Comparison of ENCODE assay signal across 11 mouse cellular contexts in the genomic region with DNA sequence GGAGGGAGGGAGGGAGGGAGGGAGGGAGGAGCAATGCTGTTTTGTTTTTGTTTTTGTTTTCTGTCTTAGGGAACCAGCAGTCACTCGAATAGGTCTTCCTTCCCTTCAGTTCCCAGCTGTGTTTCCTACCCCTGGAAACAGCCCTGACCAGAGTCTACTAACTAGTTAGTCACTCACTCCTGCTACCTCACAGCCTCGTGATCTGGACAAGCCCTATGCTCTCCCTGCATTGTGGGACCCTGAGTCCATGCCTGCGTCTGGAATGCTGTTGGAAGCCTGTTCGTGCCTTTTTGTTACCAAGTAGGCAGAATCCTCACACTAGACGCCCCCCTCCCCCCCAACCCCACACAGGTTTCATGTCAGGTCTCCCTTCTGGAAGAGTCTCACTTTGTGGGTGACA. TPM values are rescaled to one million over a fixed set of nuclear protein-coding genes. Genes with fewer than 3 reads are reported as not detected.
A peak's percentile ranks its signal among the peaks of the same experiment; 100 is the strongest.
DNase-seq lines count a peak whose midpoint lies in the region; ATAC-seq and TF ChIP-seq lines count a peak whose summit lies in the region.
"Had no signal": no experiment of that assay in that cellular context is flagged by ENCODE, and none has a peak within 500 bp of the region (broad histone marks: within the 10 kb centered on the region; RNA-seq: fewer than 3 reads in every experiment).

No protein-coding gene starts in this region.

- WGBS in forebrain, embryonic 15.5 days, result 40% methylated on average over 5 of the region's 5 CpGs
- whole genome bisulfite sequencing in forebrain, embryonic 11.5 days, result 48% methylated on average over 5 of the region's 5 CpGs
- 52% methylated on average over 5 of the region's 5 CpGs for WGBS in spleen, adult 2 months

- peak overlapping the region; percentile 29 for H3K27ac ChIP-seq in forebrain, embryonic 15.5 days (replicated peaks)
- no peak overlapping the region for H3K27ac ChIP-seq in forebrain, embryonic 11.5 days (ENCODE audit: low read depth, low read length)
- H3K27ac ChIP-seq in spleen, adult 2 months (ENCODE audit: insufficient read depth, low read length), result peak overlapping the region; percentile 93
- H3K27ac ChIP-seq: liver, embryonic 14.5 days had no signal

- no peak for DNase-seq in forebrain, embryonic 11.5 days (ENCODE audit: low spot score)
- DNase-seq in kidney, adult 18-20 months, result peak; percentile 38
- no peak for DNase-seq in kidney, postnatal 14 days
- DNase-seq in spleen, adult 2 months (ENCODE audit: low read depth in 1 of 2, low spot score in 2 of 2), result no peak
- no peak for DNase-seq in spleen, postnatal 36 days (ENCODE audit: low spot score in 2 of 2)
- no peak for DNase-seq in cerebellum, adult 9-11 months
- DNase-seq: gastrocnemius, postnatal 10 days had no signal

- TF ChIP-seq CTCF in spleen, adult 2 months (IDR thresholded peaks at IDR 0.05; ENCODE audit: extremely low read depth, insufficient read depth, insufficient read length, insufficient replicate concordance), result no peak

- H3K4me2 ChIP-seq in forebrain, embryonic 15.5 days (replicated peaks), result no peak overlapping the region
- H3K4me2 ChIP-seq in forebrain, embryonic 11.5 days (ENCODE audit: low read depth, low read length, severe bottlenecking), result no peak overlapping the region

- peaks cover 98% of the 10 kb centered on the region for H3K4me1 ChIP-seq in forebrain, embryonic 15.5 days
- H3K4me1 ChIP-seq in forebrain, embryonic 11.5 days (replicated peaks; ENCODE audit: control insufficient read depth, insufficient read depth, low read length), result peaks cover 33% of the 10 kb centered on the region
- peaks cover 81% of the 10 kb centered on the region for H3K4me1 ChIP-seq in spleen, adult 2 months (ENCODE audit: control insufficient read depth, insufficient read depth, insufficient read length)

- no peaks in the 10 kb centered on the region for H3K36me3 ChIP-seq in forebrain, embryonic 15.5 days
- no peaks in the 10 kb centered on the region for H3K36me3 ChIP-seq in forebrain, embryonic 11.5 days (ENCODE audit: control insufficient read depth, insufficient read depth, low read length)
- no peaks in the 10 kb centered on the region for H3K36me3 ChIP-seq in spleen, adult 2 months (ENCODE audit: control insufficient read depth, insufficient read depth, low read length)

- no peaks in the 10 kb centered on the region for H3K9me3 ChIP-seq in forebrain, embryonic 15.5 days
- no peaks in the 10 kb centered on the region for H3K9me3 ChIP-seq in forebrain, embryonic 11.5 days (ENCODE audit: control insufficient read depth, low read length)

- H3K27me3 ChIP-seq in forebrain, embryonic 15.5 days, result no peaks in the 10 kb centered on the region
- no peaks in the 10 kb centered on the region for H3K27me3 ChIP-seq in forebrain, embryonic 11.5 days (ENCODE audit: control insufficient read depth, insufficient read depth, low read length)
- no peaks in the 10 kb centered on the region for H3K27me3 ChIP-seq in spleen, adult 2 months (ENCODE audit: control insufficient read depth, insufficient read depth, low read length)

- H3K4me3 ChIP-seq in forebrain, embryonic 15.5 days, result no peak overlapping the region
- H3K4me3 ChIP-seq in forebrain, embryonic 11.5 days (ENCODE audit: low read depth, low read length), result no peak overlapping the region
- no peak overlapping the region for H3K4me3 ChIP-seq in spleen, adult 2 months (ENCODE audit: extremely low read depth, insufficient read depth, insufficient read length)
- H3K4me3 ChIP-seq: layer of hippocampus, adult 2 months had no signal

- no peak for TF ChIP-seq POLR2A in spleen, adult 2 months (IDR thresholded peaks at IDR 0.05; ENCODE audit: low read depth, low read length)

- H3K9ac ChIP-seq in forebrain, embryonic 15.5 days (replicated peaks), result no peak overlapping the region
- H3K9ac ChIP-seq in forebrain, embryonic 11.5 days (ENCODE audit: low read length), result no peak overlapping the region
- H3K9ac ChIP-seq: liver, embryonic 14.5 days had no signal

- no peak for ATAC-seq in forebrain, embryonic 15.5 days (replicated peaks)
- ATAC-seq in forebrain, embryonic 11.5 days (replicated peaks; ENCODE audit: low FRiP score), result no peak
- ATAC-seq in cerebellum, adult (ENCODE audit: insufficient number of reproducible peaks, low FRiP score, low TSS enrichment), result no peak

RNA-seq across cellular contexts. Expression of gene Zmiz1, which starts 15.0 kb away (rescaled TPM):
- polyA plus RNA-seq in forebrain, embryonic 15.5 days (2015; fragmentation: Nextera tagmentation; extraction: Ambion mirVana), result 57.5 and 63.9 TPM in 2 replicates
- 70.1 and 71.2 TPM in 2 replicates for polyA plus RNA-seq in forebrain, embryonic 11.5 days (2014; fragmentation: Nextera tagmentation; extraction: Ambion mirVana)
- polyA plus RNA-seq in spleen, adult 2 months (2012; rRNA removed), result 48.1 and 48.5 TPM in 2 replicates
